Mouse (Mus musculus): ENCODE data around the gene Vldlr.

DNA sequence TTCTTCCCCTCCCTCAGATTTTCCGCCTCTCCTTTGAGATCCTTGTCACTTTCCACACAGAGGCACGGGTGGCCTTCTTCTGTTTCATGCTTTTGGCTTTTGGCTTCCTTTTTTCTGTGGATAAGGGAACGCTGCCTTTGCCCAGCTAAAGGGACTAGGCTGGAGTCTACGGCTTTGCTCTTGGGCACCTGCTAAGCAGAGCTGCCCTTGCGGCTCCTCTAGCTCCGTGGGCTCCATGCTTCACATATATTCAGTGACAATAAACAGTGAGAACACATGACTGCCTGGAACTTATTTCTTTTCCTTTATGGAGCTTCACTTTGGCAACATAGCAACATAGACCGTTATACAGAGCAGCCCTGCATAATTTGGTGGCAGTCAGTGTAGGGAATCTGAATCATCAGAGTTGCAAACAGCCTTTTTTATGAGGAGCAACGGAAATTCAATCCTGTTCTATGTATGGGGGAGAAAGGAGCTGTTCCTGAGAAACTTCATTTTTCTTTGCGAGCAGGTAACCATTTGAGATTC lies 12.5 kb upstream of the Vldlr start:
- no peak for TF ChIP-seq EP300 (IDR thresholded peaks at IDR 0.05)
- TF ChIP-seq CTCF (IDR thresholded peaks at IDR 0.05): no peak
